Mouse (Mus musculus): ENCODE data around the gene Arl15.

Gene Arl15

GRCm38 (mm10) chr13:113917868-113918411, 123.6 kb downstream of the Arl15 start:
- no peak for DNase-seq (ENCODE audit: low read depth)

GRCm38 (mm10) chr13:113918668-113919067, 124.4 kb downstream of the Arl15 start:
- DNase-seq (ENCODE audit: low read depth) = no peak

DNA sequence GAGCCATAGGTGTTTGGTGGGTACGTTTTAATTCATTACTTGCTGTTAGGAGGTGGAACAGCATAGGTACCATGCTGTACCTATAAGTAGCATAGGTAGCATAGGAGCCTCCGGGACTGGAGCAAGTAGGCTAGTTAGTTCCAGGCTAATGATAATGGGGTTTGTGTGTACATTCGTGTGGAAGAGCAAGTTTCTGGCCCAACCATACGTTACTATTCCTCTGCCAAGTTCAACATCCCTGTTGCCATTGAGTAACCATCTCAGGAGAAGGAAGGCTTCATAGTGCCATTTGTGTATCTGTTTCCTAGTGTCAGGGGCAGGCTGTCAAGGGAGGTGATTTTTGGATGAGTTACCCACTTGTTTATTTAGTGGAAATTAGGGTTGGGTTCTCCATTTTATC, 141.4 kb downstream of the Arl15 start:
- DNase-seq (ENCODE audit: low read depth) = no peak

DNA sequence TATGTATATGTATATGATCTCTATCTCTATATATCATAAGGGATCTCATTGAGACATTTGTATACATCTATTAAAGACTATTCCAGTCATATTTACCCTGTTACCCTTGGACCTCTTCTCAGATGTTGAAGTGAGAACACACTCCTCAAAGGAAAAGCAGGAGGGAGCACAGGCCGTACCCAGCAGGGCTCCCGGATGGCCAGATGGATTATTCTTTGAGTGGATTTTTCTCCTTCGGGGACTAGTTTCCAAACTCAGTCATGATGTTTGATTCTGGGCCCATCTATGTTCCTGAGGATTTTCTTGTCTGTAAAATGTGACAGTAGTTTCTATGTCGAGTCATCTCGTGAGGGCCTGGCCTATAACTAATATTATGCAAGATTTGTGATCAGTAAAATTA, 142.9 kb downstream of the Arl15 start:
- no peak for DNase-seq (ENCODE audit: low read depth)

DNA sequence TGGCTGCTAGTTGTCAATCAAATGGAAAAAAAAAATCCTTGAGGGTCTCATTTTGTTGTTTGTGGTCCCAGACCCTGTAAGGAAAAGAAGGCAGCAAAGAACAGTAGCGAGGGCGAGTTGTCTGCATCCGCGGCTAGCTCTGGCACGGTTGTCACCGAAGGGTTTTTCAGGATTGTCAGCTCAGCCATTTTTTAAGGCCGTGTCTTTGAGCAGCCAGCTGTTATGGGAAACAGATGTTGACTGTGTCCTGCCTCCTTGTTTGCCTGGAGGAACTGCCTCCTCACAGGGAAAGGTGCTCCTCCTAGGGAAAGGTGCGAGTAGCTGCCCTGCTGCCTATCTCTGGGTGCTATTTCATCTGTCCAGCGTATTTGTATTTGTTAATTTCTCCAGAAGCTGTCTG, 144.3 kb downstream of the Arl15 start:
- DNase-seq (ENCODE audit: low read depth) = no peak

GRCm38 (mm10) chr13:113939097-113939496, 144.8 kb downstream of the Arl15 start:
- DNase-seq (ENCODE audit: low read depth) = no peak

- DNase-seq (ENCODE audit: low read depth) = no peak
Observed at GRCm38 (mm10) chr13:113939681-113940080, 145.4 kb downstream of the Arl15 start.

GRCm38 (mm10) chr13:113940151-113940550, 145.8 kb downstream of the Arl15 start:
- no peak for DNase-seq (ENCODE audit: low read depth)

DNA sequence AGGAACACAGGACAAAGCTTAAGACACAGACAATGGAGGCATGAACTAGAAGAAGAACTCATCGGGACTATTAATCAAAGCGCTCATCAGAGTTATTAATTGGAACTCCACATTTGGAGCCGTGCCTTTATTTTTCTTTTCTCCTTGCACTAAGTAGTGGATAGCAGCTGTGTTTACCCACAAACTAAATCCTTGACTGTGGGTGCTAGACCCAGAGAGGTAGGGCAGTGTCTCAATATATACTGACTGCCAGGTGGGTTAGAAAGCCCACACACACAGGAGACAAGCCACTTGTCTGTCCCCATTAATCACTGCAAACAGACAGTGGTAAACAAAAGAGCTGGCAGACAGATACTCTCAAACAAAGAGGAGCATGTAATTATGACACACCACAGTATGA, 147.6 kb downstream of the Arl15 start:
- DNase-seq (ENCODE audit: low read depth) = no peak

GRCm38 (mm10) chr13:113947546-113947945, 153.2 kb downstream of the Arl15 start:
- no peak for DNase-seq (ENCODE audit: low read depth)

DNA sequence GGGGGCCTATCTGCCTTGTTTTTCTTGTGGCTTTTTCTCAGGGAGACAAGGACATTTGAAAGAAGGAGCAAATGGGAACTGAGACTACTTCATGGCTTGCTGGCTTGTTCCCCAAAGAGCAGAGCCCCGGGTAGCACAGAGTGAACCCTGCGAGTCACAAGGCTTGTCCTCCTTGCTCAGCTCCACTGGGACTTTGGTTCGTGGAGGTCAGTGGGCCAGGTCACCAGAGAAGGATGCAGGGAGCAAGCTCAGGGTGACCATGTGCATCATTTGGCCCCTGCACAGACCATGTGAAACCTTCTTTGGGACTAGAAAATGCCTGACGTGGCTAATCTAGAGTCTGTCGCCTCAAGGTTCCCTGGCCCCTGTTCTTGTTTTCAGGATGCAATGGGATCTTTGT, 155.4 kb downstream of the Arl15 start:
- DNase-seq (ENCODE audit: low read depth) = no peak

DNA sequence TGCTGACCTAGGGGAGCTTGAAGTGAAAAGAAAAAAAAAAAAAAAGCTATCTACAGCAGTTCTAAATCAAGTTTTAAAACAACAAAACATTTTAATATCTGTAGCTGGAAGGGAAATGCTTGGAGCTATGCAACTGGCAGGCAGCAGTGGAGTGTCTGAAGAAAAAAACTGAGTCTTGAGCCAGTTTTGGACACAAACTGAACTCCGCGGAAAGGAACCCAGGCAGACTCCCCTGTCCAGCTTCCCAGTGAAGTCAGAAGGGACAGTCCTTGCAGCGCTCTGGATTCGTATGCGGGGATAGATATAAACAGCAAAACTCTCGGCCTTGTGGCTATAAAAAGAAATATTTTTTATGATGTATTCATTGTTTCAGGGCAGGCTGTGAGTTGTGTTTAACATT, 155.8 kb downstream of the Arl15 start:
- DNase-seq (ENCODE audit: low read depth) = no peak

DNA sequence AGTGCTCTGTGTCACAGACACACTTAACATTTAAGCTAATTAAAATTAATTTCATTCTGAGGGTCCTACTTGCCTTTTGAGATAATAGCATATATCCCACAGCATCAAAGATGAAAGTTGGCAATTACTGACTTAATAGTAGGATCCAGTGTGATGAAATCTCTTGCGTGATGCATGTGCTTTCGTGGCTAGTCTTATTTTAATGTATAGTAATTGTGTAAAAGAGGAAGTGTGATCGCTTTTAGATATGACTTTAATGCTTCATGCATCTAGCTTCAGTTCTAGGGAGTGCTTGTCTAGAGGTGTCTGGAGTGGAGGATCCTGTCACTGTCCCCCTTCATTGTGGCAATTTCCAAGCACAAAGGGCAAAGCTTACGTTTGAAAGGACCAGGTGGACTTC, 163.1 kb downstream of the Arl15 start:
- DNase-seq (ENCODE audit: low read depth) = no peak

DNA sequence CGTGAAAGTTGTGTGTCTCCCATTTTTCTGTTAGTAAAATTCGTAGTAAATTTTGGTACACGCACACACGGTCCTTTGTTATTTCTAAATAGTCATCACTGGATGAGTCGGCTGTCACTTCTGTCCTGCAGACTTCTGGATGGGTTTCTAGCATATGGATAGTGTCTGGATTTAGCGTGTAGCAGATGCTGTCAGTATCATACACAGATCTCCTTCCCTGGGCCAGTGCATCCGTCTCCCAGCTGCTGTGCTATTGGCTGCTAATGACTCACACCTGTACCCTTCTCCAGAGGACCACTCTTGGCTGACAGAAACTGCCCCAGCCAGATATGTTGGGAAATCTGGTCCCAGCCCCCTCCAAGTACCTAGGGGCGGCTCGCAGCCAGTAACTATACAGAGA, 170.6 kb downstream of the Arl15 start:
- no peak for DNase-seq (ENCODE audit: low read depth)

GRCm38 (mm10) chr13:113970706-113971105, 176.4 kb downstream of the Arl15 start:
- DNase-seq (ENCODE audit: low read depth) = no peak

DNA sequence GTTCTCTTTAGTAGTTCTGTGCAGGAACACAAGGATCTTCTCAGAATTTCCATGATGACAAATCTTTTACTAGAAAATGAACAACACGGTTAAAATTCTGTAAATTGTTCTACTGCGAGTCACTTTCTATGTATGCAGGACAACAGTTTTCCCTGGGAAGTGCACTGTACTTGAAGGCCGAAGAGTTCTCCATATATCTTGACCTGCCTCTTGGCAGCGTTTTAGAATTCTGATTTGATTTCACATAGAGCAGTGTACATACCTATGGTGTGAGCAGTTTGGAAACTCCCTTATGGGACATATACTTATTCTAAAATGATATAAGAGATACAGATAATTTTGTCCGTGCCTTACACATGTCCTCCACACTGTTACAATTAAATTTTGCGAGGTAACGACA, 178.1 kb downstream of the Arl15 start:
- DNase-seq (ENCODE audit: low read depth) = no peak

- no peak for DNase-seq (ENCODE audit: low read depth)
Observed at GRCm38 (mm10) chr13:113974866-113975265, 180.6 kb downstream of the Arl15 start.

- no peak for DNase-seq (ENCODE audit: low read depth)
Observed at GRCm38 (mm10) chr13:113975722-113976121, 181.4 kb downstream of the Arl15 start.

DNA sequence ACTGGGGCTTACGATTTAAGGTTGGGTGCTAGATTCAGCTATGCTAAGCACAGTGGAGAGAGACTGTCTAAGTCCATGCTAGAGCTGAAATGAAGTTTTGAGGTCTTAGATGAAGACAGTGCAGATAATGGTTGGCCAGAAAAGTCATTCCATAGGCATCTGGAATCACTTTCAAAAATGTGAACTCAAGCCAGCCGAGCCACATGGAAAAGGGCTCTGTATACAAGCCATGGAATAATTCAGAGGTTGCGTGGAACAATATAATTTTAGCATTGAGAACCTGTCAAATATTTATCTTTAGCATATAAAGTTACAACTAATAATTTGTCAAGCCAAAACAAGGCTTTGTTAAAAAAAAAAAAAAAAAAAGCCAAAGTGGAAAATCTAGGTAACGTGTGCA, 182.6 kb downstream of the Arl15 start:
- DNase-seq (ENCODE audit: low read depth) = no peak

GRCm38 (mm10) chr13:113980739-113981460, 186.6 kb downstream of the Arl15 start:
- DNase-seq (ENCODE audit: low read depth) = no peak

- no peak for DNase-seq (ENCODE audit: low read depth)
Observed at GRCm38 (mm10) chr13:113981461-113982000, 187.2 kb downstream of the Arl15 start.

DNA sequence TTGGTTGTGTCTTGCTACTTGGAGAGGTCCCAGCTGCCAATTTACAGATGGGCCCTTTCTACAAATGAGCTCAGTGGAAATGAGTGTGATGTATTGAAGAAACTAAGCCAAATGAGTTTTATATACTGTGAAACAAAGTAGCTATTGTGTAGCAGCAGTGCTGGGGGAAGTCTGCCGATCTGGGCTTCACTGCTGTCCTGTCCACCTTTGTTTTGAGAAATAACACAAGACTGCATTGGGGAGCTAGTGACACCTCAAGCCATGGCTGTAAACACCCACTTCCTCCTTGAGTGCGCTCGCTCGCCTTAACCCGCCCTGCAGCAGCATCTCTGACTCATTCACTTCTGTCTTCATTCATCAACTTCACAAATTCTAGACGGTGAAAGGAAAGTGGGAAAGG, 189.3 kb downstream of the Arl15 start:
- DNase-seq (ENCODE audit: low read depth) = peak; percentile 6

DNA sequence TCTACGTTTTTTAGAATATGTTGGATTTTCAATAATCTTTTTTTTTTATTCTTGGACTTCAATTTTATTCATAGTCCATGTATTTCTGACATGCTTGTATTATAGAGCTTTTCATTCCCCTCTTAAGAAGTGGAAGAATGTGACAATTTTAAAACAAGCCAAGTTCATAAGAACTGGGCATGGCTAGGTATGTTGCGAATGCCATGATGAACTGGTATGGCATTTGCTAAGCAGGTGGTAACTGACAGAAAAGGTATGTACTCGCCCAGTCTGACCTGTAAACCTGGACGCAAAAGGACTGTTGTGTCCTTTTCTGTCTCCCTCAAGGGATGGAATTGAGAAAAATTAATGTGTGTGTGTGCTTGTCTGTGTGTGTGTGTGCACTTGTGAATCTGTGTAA, 190.2 kb downstream of the Arl15 start:
- no peak for DNase-seq (ENCODE audit: low read depth)

All from c-Kit-positive CD71-negative TER-119-negative erythroid progenitor cells, embryonic 14.5 days (primary cell).